Mouse (Mus musculus): ENCODE results near the gene Gpr6. TPM values are rescaled to one million over a fixed set of nuclear protein-coding genes. Genes with fewer than 3 reads are reported as not detected.

Gpr6 gene
- polyA plus RNA-seq, 1 experiment from 2014 or later: not detected

DNA sequence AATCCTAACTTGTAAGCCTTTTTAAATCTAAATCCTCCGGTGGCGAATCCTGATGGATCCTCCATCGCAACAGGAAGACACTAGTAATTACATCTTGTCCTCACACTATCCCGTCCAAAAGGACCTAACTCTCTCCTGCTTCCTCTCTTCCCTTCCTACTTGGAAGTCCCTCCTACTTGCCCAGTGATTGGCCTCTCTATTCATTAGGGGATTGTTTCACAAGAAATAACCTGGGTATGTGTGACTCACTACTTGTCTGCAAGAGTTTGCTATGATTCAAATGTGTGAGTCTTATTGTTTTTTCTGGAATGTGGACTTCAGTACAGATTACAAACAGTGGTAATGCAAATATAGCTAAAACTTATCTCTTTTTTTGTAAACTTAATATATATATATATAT is 49.9 kb downstream of the Gpr6 start:
- Histone ChIP-seq H3K9me3 (ENCODE audit: control insufficient read depth, low read length) (no peaks in the 10 kb centered on the region), H3K9ac (ENCODE audit: low read length) (no peak overlapping the region), H3K4me1 (ENCODE audit: control insufficient read depth, insufficient read depth, low read length) (no peaks in the 10 kb centered on the region), H3K27me3 (ENCODE audit: control insufficient read depth, insufficient read depth, low read length) (no peaks in the 10 kb centered on the region), H3K36me3 (ENCODE audit: control insufficient read depth, insufficient read depth, low read length) (no peaks in the 10 kb centered on the region), H3K27ac (ENCODE audit: low read depth, low read length) (no peak overlapping the region), H3K4me3 (ENCODE audit: low read depth, low read length) (no peak overlapping the region), H3K4me2 (ENCODE audit: low read depth) (no peak overlapping the region)
- ATAC-seq (ENCODE audit: insufficient read depth, low FRiP score, low TSS enrichment) (no peak), DNase-seq (ENCODE audit: low spot score) (no peak)
- 92% methylated on average over 4 of the region's 4 CpGs for WGBS

Other genes starting within 250 kb of the Gpr6 start
- 36.3 and 37.8 TPM in 2 replicates for gene Cdc40, start 189.0 kb downstream of the Gpr6 start, polyA plus RNA-seq (2014; fragmentation: Nextera tagmentation; extraction: Ambion mirVana)
- 60.9 and 62.6 TPM in 2 replicates for gene Wasf1, start 188.8 kb downstream of the Gpr6 start, polyA plus RNA-seq (2014; fragmentation: Nextera tagmentation; extraction: Ambion mirVana)
- 25.2 and 29.6 TPM in 2 replicates for gene Fig4, start 231.0 kb upstream of the Gpr6 start, polyA plus RNA-seq (2014; fragmentation: Nextera tagmentation; extraction: Ambion mirVana)
- not detected in 2 replicates for gene Ak9, start 231.7 kb upstream of the Gpr6 start, polyA plus RNA-seq (2014; fragmentation: Nextera tagmentation; extraction: Ambion mirVana)

All from neural tube, embryonic 11.5 days (tissue).